Mouse (Mus musculus) embryonic facial prominence, embryonic 13.5 days (tissue): ENCODE measurements around the gene Tubb1. TPM values are rescaled to one million over a fixed set of nuclear protein-coding genes. Genes with fewer than 3 reads are reported as not detected.

Experiments
- ATAC-seq: fragments of 200-750 bp; cut with Nextera tagmentation; 2 replicates; pipeline ENCODE4 v1.8.0; 2017; ENCODE audit warnings: low read depth; ENCODE audit not compliant: insufficient number of reproducible peaks, insufficient read depth, low FRiP score, low TSS enrichment
- H3K27ac ChIP-seq: fragments of 300-500 bp; sonication (generic); 2 replicates; pipeline ENCODE4 v1.5.1; 2015; ENCODE audit warnings: moderate library complexity, mild to moderate bottlenecking, inconsistent platforms
- H3K27me3 ChIP-seq: fragments of 300-500 bp; sonication (generic); 2 replicates; pipeline ENCODE4 v1.6.1; 2015; ENCODE audit warnings: mild to moderate bottlenecking, inconsistent platforms
- H3K36me3 ChIP-seq: fragments of 300-500 bp; sonication (generic); 2 replicates; pipeline ENCODE4 v1.6.1; 2015; ENCODE audit warnings: mild to moderate bottlenecking, inconsistent platforms
- H3K4me1 ChIP-seq: fragments of 300-500 bp; sonication (generic); 2 replicates; pipeline ENCODE4 v1.6.1; 2015; ENCODE audit warnings: inconsistent platforms
- H3K4me2 ChIP-seq: fragments of 300-500 bp; sonication (generic); 2 replicates; pipeline ENCODE4 v1.6.1; 2015; ENCODE audit warnings: moderate library complexity, mild to moderate bottlenecking, inconsistent platforms
- H3K4me3 ChIP-seq: fragments of 300-500 bp; sonication (generic); 2 replicates; pipeline ENCODE4 v1.5.1; 2015; ENCODE audit warnings: mild to moderate bottlenecking, inconsistent platforms
- H3K9ac ChIP-seq: fragments of 300-500 bp; sonication (generic); 2 replicates; pipeline ENCODE4 v1.6.1; 2015; ENCODE audit warnings: mild to moderate bottlenecking, inconsistent platforms
- H3K9me3 ChIP-seq: fragments of 300-500 bp; sonication (generic); 2 replicates; pipeline ENCODE4 v1.6.1; 2016; ENCODE audit warnings: inconsistent platforms
- WGBS: fragments of 180-500 bp; shearing (Covaris S2); methylation state at CpG from one replicate; pipeline ENCODE4 v1.1.7; 2015; ENCODE audit warnings: mixed read lengths; 5-methylcytosine and 5-hydroxymethylcytosine counted together
- polyA plus RNA-seq: library from polyadenylated mRNA; unstranded; fragments of >200 nt; fragmentation: Nextera tagmentation; extraction: Ambion mirVana; gene quantifications from 2 replicates; pipeline ENCODE4 v1.2.1, GENCODE M21; 2015

Tubb1 gene
- polyA plus RNA-seq, 1 experiment from 2014 or later = 3.1 TPM

DNA sequence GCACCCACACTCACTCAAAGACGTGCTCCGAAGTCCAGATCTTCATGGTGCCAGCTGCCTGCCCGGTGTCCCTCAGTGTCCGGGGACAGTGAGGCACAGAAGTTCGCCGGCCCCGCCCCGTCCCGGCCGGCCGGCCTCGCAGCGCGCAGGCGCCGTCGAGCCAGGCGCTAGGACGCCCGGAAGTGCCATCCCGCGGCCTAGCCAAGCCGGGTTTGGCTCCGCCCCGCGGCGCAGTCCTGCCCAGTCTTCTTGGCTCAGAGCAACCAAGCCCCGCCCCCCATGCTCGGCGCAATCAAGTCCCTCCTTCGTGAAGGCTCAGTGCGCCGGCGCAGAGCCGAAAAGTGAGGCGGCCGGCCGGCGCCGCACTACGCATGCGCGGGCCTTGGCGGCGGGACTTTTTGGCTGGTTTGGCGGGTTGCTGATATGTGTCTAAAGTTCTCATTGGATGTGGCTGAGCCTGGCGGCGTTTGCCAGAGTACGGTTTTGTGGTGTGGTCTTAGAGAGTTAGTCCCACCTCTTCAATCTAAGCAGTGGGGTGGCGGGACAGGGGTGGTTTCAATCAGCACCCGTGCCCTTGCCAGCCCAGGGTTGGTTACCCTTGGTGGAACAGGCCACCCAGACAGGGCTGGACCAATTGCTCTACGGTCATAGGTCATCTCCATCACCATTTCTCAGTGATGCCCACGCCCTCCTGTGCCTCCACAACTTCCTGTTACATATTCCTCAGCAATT, 22.5 kb downstream of the Tubb1 start, which contains the start of gene Prelid3b:
TSS of gene Prelid3b (minus strand) at position 264 of the 732 bp plus-strand sequence.
- H3K4me3 ChIP-seq = peak within 1 kb of the TSS; percentile 67
- ATAC-seq = peak; percentile 97
- H3K36me3 ChIP-seq = peaks cover 25% of the 10 kb centered on the region
- H3K27me3 ChIP-seq = no peaks in the 10 kb centered on the region
- H3K9ac ChIP-seq = peak within 1 kb of the TSS; percentile 82
- WGBS = under 1% methylated on average over 53 of the region's 53 CpGs
- H3K4me1 ChIP-seq = peaks cover 21% of the 10 kb centered on the region
- H3K9me3 ChIP-seq = no peaks in the 10 kb centered on the region
- H3K27ac ChIP-seq = peak within 1 kb of the TSS; percentile 77
- H3K4me2 ChIP-seq = peak within 1 kb of the TSS; percentile 76

DNA sequence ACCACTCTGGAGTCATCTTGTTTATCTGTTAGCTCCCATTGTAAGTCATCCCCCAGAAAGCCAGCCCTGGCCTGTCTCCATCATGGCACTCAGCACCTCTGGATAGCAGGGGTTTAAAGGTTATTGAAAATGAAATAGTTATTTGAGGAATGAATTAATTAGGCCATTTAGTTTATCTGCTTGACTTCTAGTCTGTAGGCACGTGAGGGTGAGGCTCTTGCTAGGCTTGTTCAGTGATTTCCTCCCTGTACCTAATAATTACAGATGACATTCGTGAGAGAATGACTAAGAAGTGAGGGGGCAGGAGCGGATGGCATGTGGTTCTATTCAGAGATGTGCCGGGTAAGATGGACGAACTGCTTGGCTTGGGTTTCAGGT, 23.0 kb downstream of the Tubb1 start:
- H3K4me1 ChIP-seq = peaks cover 21% of the 10 kb centered on the region
- WGBS = 62% methylated on average over 5 of the region's 5 CpGs
- peaks cover 19% of the 10 kb centered on the region for H3K36me3 ChIP-seq
- H3K27ac ChIP-seq = peak overlapping the region; percentile 77
- peak overlapping the region; percentile 67 for H3K4me3 ChIP-seq
- peak overlapping the region; percentile 82 for H3K9ac ChIP-seq
- H3K27me3 ChIP-seq = no peaks in the 10 kb centered on the region
- ATAC-seq = no peak
- no peaks in the 10 kb centered on the region for H3K9me3 ChIP-seq
- peak overlapping the region; percentile 76 for H3K4me2 ChIP-seq

- Histone ChIP-seq H3K36me3 (no peaks in the 10 kb centered on the region), H3K4me2 (no peak overlapping the region), H3K9me3 (no peaks in the 10 kb centered on the region), H3K4me3 (no peak overlapping the region), H3K27ac (no peak overlapping the region), H3K4me1 (peaks cover 6% of the 10 kb centered on the region), H3K27me3 (no peaks in the 10 kb centered on the region), H3K9ac (no peak overlapping the region)
- no peak for ATAC-seq
- WGBS = 81% methylated on average over 3 of the region's 3 CpGs
These were observed 27.2 kb downstream of the Tubb1 start for GRCm38 (mm10) chr2:174477543-174478319.

DNA sequence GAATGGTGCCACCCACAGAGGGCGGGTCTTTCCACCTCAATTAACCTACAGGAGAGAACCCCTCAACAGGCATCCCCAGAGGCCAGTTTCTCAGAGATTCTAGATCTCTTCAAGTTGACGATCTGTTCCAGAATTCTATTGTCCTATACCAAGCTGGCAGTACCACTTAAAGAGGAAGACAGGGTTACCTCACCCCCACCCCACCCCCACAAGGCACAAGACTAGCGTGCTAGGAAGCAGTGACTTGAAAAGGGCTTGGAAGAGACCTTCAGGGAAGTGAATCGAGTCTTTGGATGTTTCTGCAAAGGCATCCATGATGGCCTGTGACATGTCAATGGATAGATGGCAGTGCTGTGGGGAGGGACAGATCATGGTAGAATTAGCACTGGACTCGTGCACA, 28.3 kb downstream of the Tubb1 start:
- Histone ChIP-seq H3K4me1 (peaks cover under 1% of the 10 kb centered on the region; the same call in 1 of the 2 replicates), H3K4me3 (no peak overlapping the region), H3K4me2 (no peak overlapping the region), H3K27me3 (no peaks in the 10 kb centered on the region), H3K27ac (no peak overlapping the region), H3K9me3 (no peaks in the 10 kb centered on the region), H3K36me3 (no peaks in the 10 kb centered on the region), H3K9ac (no peak overlapping the region)
- ATAC-seq = no peak
- 70% methylated on average over 5 of the region's 5 CpGs for WGBS

DNA sequence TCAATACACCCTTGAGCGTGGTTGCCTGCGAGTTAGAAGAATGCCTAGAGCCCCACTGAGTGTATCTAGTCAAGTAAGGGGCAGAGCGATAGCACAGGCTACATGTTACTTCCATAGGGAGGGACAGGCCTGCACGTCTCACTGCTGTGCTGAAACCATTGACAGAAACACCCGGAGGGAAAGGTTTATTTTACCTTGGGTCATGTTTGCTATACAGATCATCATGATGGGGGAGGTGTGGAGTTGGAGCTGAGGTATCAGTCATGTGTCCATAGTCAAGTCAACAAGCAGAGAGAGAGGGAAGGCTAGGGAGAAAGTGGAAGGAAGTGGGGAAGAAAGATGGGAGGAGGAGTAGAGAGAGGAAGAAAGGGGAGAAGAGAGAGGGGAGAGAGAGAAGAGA, 36.5 kb downstream of the Tubb1 start:
- H3K27ac ChIP-seq = no peak overlapping the region
- ATAC-seq = no peak
- H3K4me1 ChIP-seq = no peaks in the 10 kb centered on the region
- no peak overlapping the region for H3K9ac ChIP-seq
- no peaks in the 10 kb centered on the region for H3K36me3 ChIP-seq
- 83% methylated on average over 5 of the region's 5 CpGs for WGBS
- no peaks in the 10 kb centered on the region for H3K9me3 ChIP-seq
- no peak overlapping the region for H3K4me3 ChIP-seq
- no peaks in the 10 kb centered on the region for H3K27me3 ChIP-seq
- H3K4me2 ChIP-seq = no peak overlapping the region

- H3K4me3 ChIP-seq = no peak overlapping the region
- H3K4me1 ChIP-seq = no peaks in the 10 kb centered on the region
- no peak for ATAC-seq
- H3K36me3 ChIP-seq = no peaks in the 10 kb centered on the region
- WGBS = 71% methylated on average over 2 of the region's 2 CpGs
- 0 out of 2 replicates have a peak, but pooled peaks cover 2% of the 10 kb centered on the region for H3K9me3 ChIP-seq
- no peak overlapping the region for H3K4me2 ChIP-seq
- no peak overlapping the region for H3K27ac ChIP-seq
- H3K27me3 ChIP-seq = no peaks in the 10 kb centered on the region
- no peak overlapping the region for H3K9ac ChIP-seq
These were observed 42.4 kb downstream of the Tubb1 start for GRCm38 (mm10) chr2:174492858-174493257.

DNA sequence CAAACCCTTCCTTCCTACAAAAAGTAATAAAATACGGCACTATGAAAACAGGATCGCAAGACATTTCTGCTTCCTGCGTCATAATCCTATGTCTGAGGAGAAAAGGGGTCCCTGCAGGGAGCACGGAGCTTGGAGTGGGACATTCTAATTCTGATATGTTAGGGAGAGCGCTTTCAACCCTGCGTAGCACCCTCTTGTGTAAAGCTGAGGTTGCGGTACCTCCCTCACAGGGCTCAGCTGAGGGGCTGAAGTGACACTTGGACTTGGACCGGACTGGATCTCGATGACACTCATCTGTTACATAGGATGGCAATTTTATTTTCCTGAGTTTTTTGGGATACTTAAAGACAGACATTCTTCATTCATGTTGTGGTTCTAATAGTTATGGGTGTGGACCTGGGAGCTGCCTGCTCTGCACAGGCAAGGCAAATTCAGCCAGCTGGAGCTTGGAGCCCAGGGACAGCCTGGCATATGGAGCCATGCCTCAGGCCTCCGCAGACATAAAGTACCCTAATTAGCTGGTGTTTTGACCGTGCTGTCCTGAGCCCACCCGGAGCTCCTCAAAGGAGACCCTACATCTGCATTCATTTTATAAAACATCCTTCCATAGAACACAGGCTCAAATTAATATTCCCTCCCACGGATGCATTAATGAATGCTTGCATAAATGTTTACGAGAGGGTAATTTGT, 50.5 kb downstream of the Tubb1 start:
- no peaks in the 10 kb centered on the region for H3K36me3 ChIP-seq
- 78% methylated on average over 14 of the region's 14 CpGs for WGBS
- no peak overlapping the region for H3K4me3 ChIP-seq
- H3K27ac ChIP-seq = no peak overlapping the region
- no peaks in the 10 kb centered on the region for H3K27me3 ChIP-seq
- H3K9ac ChIP-seq = no peak overlapping the region
- no peaks in the 10 kb centered on the region for H3K9me3 ChIP-seq
- no peak overlapping the region for H3K4me2 ChIP-seq
- no peak for ATAC-seq
- H3K4me1 ChIP-seq = no peaks in the 10 kb centered on the region

GRCm38 (mm10) chr2:174501517-174501916, 51.0 kb downstream of the Tubb1 start:
- 90% methylated on average over 8 of the region's 8 CpGs for WGBS
- no peak overlapping the region for H3K27ac ChIP-seq
- no peaks in the 10 kb centered on the region for H3K36me3 ChIP-seq
- H3K9me3 ChIP-seq = no peaks in the 10 kb centered on the region
- H3K4me1 ChIP-seq = no peaks in the 10 kb centered on the region
- no peak overlapping the region for H3K4me2 ChIP-seq
- no peak overlapping the region for H3K4me3 ChIP-seq
- H3K9ac ChIP-seq = no peak overlapping the region
- H3K27me3 ChIP-seq = no peaks in the 10 kb centered on the region
- no peak for ATAC-seq

DNA sequence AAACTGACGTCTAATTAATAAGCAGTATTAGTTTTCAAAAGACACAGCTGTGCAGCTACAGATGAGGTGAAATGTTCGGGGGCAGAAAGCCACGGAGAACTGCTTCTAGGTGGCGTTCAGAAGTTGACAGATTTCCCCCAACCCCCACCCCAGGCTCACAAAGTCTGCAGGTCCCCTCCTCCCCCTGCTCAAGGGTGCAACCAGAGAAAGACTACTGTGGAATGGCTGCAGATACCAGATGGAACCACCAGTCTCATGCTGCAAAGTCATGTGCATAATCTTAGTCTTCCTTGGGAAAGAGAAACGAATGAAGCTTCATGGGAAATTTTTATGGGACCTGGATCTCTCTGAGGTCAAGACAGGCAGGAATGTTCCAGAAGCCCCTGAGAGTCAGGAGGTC, 51.8 kb downstream of the Tubb1 start:
- ATAC-seq = no peak
- no peaks in the 10 kb centered on the region for H3K27me3 ChIP-seq
- no peak overlapping the region for H3K4me2 ChIP-seq
- no peak overlapping the region for H3K27ac ChIP-seq
- H3K36me3 ChIP-seq = no peaks in the 10 kb centered on the region
- H3K4me3 ChIP-seq = no peak overlapping the region
- WGBS = 47% methylated on average over 5 of the region's 5 CpGs
- no peak overlapping the region for H3K9ac ChIP-seq
- no peaks in the 10 kb centered on the region for H3K9me3 ChIP-seq
- H3K4me1 ChIP-seq = no peaks in the 10 kb centered on the region

DNA sequence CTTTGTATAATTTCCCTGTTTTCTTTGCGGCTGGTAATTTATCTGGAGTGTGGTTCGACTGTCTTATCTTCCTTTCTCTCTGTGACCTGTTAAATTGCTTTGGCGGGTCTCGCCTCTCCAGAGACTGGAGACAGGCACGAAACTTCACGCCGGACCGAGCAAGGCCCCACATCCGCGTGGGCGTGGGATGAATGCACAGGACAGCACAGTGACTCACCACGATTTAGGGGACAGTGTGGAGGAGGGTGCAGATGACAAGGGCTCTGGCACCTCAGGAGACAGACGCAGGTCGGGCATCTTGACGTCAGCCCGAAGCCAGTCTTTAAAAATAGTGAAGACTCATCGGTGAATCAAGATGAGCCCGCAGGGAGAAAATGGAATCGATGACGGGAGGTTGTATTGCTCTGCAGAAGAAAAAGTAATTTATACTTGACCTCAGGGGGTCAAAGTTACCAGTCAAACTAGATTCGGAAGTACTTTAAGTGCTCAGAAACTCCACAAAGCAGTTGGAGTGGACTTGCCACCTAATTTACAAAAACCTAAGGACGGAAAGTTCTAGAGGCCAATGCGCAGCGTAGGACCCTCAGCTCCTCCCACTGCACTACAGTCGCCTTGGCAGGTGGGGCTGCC, 52.5 kb downstream of the Tubb1 start:
- Histone ChIP-seq H3K27me3 (no peaks in the 10 kb centered on the region), H3K4me1 (no peaks in the 10 kb centered on the region), H3K36me3 (no peaks in the 10 kb centered on the region), H3K27ac (no peak overlapping the region), H3K4me2 (no peak overlapping the region), H3K4me3 (no peak overlapping the region), H3K9ac (no peak overlapping the region), H3K9me3 (no peaks in the 10 kb centered on the region)
- 85% methylated on average over 25 of the region's 25 CpGs for WGBS
- no peak for ATAC-seq
